Mouse (Mus musculus): Measurements from ENCODE around the gene Ceacam10.
"Not testable (repeated sequence)": the region's sequence is repeated elsewhere in the genome, so short reads cannot be mapped to it uniquely, and the experiment has no call there.

Gene Ceacam10

GRCm38 (mm10) chr7:24776918-24777317, at the start of gene Ceacam10:
TSS of gene Ceacam10 (plus strand) at chr7:24777206.
- DNase-seq (ENCODE audit: inconsistent age in 2 of 2, low spot score in 1 of 2), result not testable (repeated sequence)

GRCm38 (mm10) chr7:24735970-24736670, 40.9 kb upstream of the Ceacam10 start:
- DNase-seq (ENCODE audit: inconsistent age in 2 of 2, low spot score in 1 of 2), result peak; percentile 19 to 47

GRCm38 (mm10) chr7:24750695-24751094, 26.3 kb upstream of the Ceacam10 start:
- DNase-seq (ENCODE audit: inconsistent age in 2 of 2, low spot score in 1 of 2), result no peak

- no peak for DNase-seq (ENCODE audit: inconsistent age in 2 of 2, low spot score in 1 of 2)
Observed at GRCm38 (mm10) chr7:24751610-24752009, 25.4 kb upstream of the Ceacam10 start.

- DNase-seq (ENCODE audit: inconsistent age in 2 of 2, low spot score in 1 of 2), result no peak
Observed at GRCm38 (mm10) chr7:24753476-24753875, 23.5 kb upstream of the Ceacam10 start.

GRCm38 (mm10) chr7:24758520-24758919, 18.5 kb upstream of the Ceacam10 start:
- DNase-seq (ENCODE audit: inconsistent age in 2 of 2, low spot score in 1 of 2), result no peak

- no peak for DNase-seq (ENCODE audit: inconsistent age in 2 of 2, low spot score in 1 of 2)
Observed at GRCm38 (mm10) chr7:24760211-24760610, 16.8 kb upstream of the Ceacam10 start, which contains the start of gene Cd177. TSS of gene Cd177 (minus strand) at chr7:24760311.

- no peak for DNase-seq (ENCODE audit: inconsistent age in 2 of 2, low spot score in 1 of 2)
Observed at GRCm38 (mm10) chr7:24761161-24761560, 15.8 kb upstream of the Ceacam10 start.

GRCm38 (mm10) chr7:24762574-24762973, 14.4 kb upstream of the Ceacam10 start:
- DNase-seq (ENCODE audit: inconsistent age in 2 of 2, low spot score in 1 of 2), result no peak

- no peak for DNase-seq (ENCODE audit: inconsistent age in 2 of 2, low spot score in 1 of 2)
Observed at GRCm38 (mm10) chr7:24771361-24771760, 5.6 kb upstream of the Ceacam10 start.

GRCm38 (mm10) chr7:24773942-24774535, 3.0 kb upstream of the Ceacam10 start:
- DNase-seq (ENCODE audit: inconsistent age in 2 of 2, low spot score in 1 of 2), result no peak

GRCm38 (mm10) chr7:24776145-24776544, 861 bp upstream of the Ceacam10 start:
- no peak for DNase-seq (ENCODE audit: inconsistent age in 2 of 2, low spot score in 1 of 2)

GRCm38 (mm10) chr7:24797918-24798317, 20.9 kb downstream of the Ceacam10 start:
- no peak for DNase-seq (ENCODE audit: inconsistent age in 2 of 2, low spot score in 1 of 2)

GRCm38 (mm10) chr7:24802149-24802767, 25.3 kb downstream of the Ceacam10 start:
- no peak for DNase-seq (ENCODE audit: inconsistent age in 2 of 2, low spot score in 1 of 2)

- DNase-seq (ENCODE audit: inconsistent age in 2 of 2, low spot score in 1 of 2), result peak in 1 of 2 experiments; percentile 23
Observed at GRCm38 (mm10) chr7:24804826-24805225, 27.8 kb downstream of the Ceacam10 start.

GRCm38 (mm10) chr7:24809041-24809440, 32.0 kb downstream of the Ceacam10 start:
- no peak for DNase-seq (ENCODE audit: inconsistent age in 2 of 2, low spot score in 1 of 2)

- peak; percentile 71 to 93 for DNase-seq (ENCODE audit: inconsistent age in 2 of 2, low spot score in 1 of 2)
Observed at GRCm38 (mm10) chr7:24817502-24817901, 40.5 kb downstream of the Ceacam10 start.

- no peak for DNase-seq (ENCODE audit: inconsistent age in 2 of 2, low spot score in 1 of 2)
Observed at GRCm38 (mm10) chr7:24824452-24824851, 47.4 kb downstream of the Ceacam10 start.

GRCm38 (mm10) chr7:24827181-24827580, 50.2 kb downstream of the Ceacam10 start:
- no peak for DNase-seq (ENCODE audit: inconsistent age in 2 of 2, low spot score in 1 of 2)

All from adrenal gland, adult (tissue).